In the genomic region with DNA sequence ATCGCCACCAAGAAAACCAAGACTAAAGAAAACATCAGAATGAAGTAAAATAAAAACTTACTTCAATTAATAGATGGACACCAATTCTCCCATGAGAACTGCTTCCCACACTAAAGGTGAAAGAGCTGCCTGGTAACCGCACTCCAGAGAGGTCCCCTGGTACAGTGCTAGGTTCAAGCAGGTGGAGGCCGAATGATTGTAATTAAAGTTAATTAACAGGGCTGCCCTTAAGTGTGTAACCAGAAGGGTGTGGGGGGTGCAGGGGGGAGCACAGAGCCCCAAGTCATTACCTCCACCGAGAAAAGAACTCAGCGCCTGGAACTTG, we compare ENCODE assay signal across 8 mouse cellular contexts. TPM values are rescaled to one million over a fixed set of nuclear protein-coding genes. Genes with fewer than 3 reads are reported as not detected.
DNase-seq lines count a peak whose midpoint lies in the region; ATAC-seq and TF ChIP-seq lines count a peak whose summit lies in the region.

No protein-coding gene starts in this region.

- ATAC-seq in heart, postnatal 0 days (ENCODE audit: insufficient read depth, low read depth): 0 out of 2 replicates have a peak, but pooled peaks have one; percentile 5
- peak; percentile 27 for ATAC-seq in inflammation-experienced regulatory T-cells, adult 6 months
- ATAC-seq in midbrain, embryonic 13.5 days: peak; percentile 81

- peak overlapping the region; percentile 51; the same call in 1 of the 2 replicates for H3K27ac ChIP-seq in heart, postnatal 0 days (ENCODE audit: low read depth)
- H3K27ac ChIP-seq in cortical plate, adult 2 months (ENCODE audit: insufficient read depth, low read length): peak overlapping the region; percentile 90
- H3K27ac ChIP-seq in midbrain, embryonic 13.5 days: no peak overlapping the region

- TF ChIP-seq EP300 in heart, postnatal 0 days (IDR thresholded peaks at IDR 0.05; ENCODE audit: low read depth): no peak

- no peaks in the 10 kb centered on the region for H3K36me3 ChIP-seq in heart, postnatal 0 days (replicated peaks; ENCODE audit: control insufficient read depth, insufficient read depth, low read length)
- H3K36me3 ChIP-seq in midbrain, embryonic 13.5 days: no peaks in the 10 kb centered on the region

- DNase-seq in heart, postnatal 0 days (ENCODE audit: low spot score): no peak
- no peak for DNase-seq in heart, postnatal 36 days
- DNase-seq in adrenal gland, adult 18-20 months (ENCODE audit: low spot score in 2 of 2): no peak
- DNase-seq in gastrocnemius, postnatal 14 days: no peak
- DNase-seq in ovary, adult 18-20 months (ENCODE audit: low spot score): no peak

- H3K4me2 ChIP-seq in heart, postnatal 0 days (ENCODE audit: low read depth, low read length): peak overlapping the region; percentile 95
- H3K4me2 ChIP-seq in midbrain, embryonic 13.5 days (replicated peaks): peak overlapping the region; percentile 84

- TF ChIP-seq CTCF in heart, postnatal 0 days (IDR thresholded peaks at IDR 0.05; ENCODE audit: low read depth): no peak
- no peak for TF ChIP-seq CTCF in cortical plate, adult 2 months (IDR thresholded peaks at IDR 0.05; ENCODE audit: extremely low read depth, insufficient read depth, low read length)

- intact Hi-C loops in heart, postnatal 36 days (cut with DNase I): loop anchor here (10.0 kb wide), 1 partner anchor 51 kb away; no protein-coding TSS in a partner anchor
- intact Hi-C loops in gastrocnemius, postnatal 14 days (cut with DNase I; ENCODE audit: low total_unique reads): no loop called here

- WGBS in heart, postnatal 0 days: 20% methylated on average over 5 of the region's 5 CpGs
- 18% methylated on average over 5 of the region's 5 CpGs for WGBS in midbrain, embryonic 13.5 days

- TF ChIP-seq POLR2A in cortical plate, adult 2 months (IDR thresholded peaks at IDR 0.05; ENCODE audit: extremely low read depth, insufficient read depth, low read length): no peak

- peak overlapping the region; percentile 76 for H3K4me3 ChIP-seq in heart, postnatal 0 days (ENCODE audit: low read depth, low read length)
- H3K4me3 ChIP-seq in cortical plate, adult 2 months (ENCODE audit: insufficient read depth, low read length): peak overlapping the region; percentile 85
- peak overlapping the region; percentile 66 for H3K4me3 ChIP-seq in midbrain, embryonic 13.5 days (replicated peaks)

- H3K4me1 ChIP-seq in heart, postnatal 0 days (ENCODE audit: control insufficient read depth, insufficient read depth): peaks cover 20% of the 10 kb centered on the region
- peaks cover 9% of the 10 kb centered on the region for H3K4me1 ChIP-seq in cortical plate, adult 2 months (ENCODE audit: control insufficient read depth, insufficient read depth, low read length)
- peaks cover 7% of the 10 kb centered on the region; the same call in 1 of the 2 replicates for H3K4me1 ChIP-seq in midbrain, embryonic 13.5 days (replicated peaks)

- H3K9me3 ChIP-seq in heart, postnatal 0 days (replicated peaks; ENCODE audit: control insufficient read depth, low read length): no peaks in the 10 kb centered on the region
- no peaks in the 10 kb centered on the region for H3K9me3 ChIP-seq in midbrain, embryonic 13.5 days

- no peaks in the 10 kb centered on the region for H3K27me3 ChIP-seq in heart, postnatal 0 days (ENCODE audit: control insufficient read depth, insufficient read depth, low read length)
- H3K27me3 ChIP-seq in midbrain, embryonic 13.5 days: peaks cover 11% of the 10 kb centered on the region

- H3K9ac ChIP-seq in heart, postnatal 0 days (replicated peaks; ENCODE audit: low read depth, low read length): peak overlapping the region; percentile 71
- peak overlapping the region; percentile 77 for H3K9ac ChIP-seq in midbrain, embryonic 13.5 days (replicated peaks)

RNA-seq across cellular contexts. Expression of a gene that starts 0.5 kb away (rescaled TPM):
- 2.1 and 4.3 TPM in 2 replicates for total RNA-seq in heart, postnatal 0 days (2014; rRNA removed; ENCODE audit: low replicate concordance)
- 2.2 and 2.7 TPM in 2 replicates for polyA plus RNA-seq in heart, postnatal 0 days (2015; fragmentation: Nextera tagmentation; extraction: Ambion mirVana)
- 1 to 10 TPM; 7.8 to 9.7 TPM for total RNA-seq in heart, postnatal 36 days (2021)
- polyA plus RNA-seq in cortical plate, adult 2 months (2012; rRNA removed): 48.1 and 48.5 TPM in 2 replicates
- polyA plus RNA-seq in inflammation-experienced regulatory T-cells, adult 6 months (2017; shearing (Covaris generic)): 10 to 100 TPM; 28.7 to 30.5 (median 29.4) TPM
- polyA plus RNA-seq in midbrain, embryonic 13.5 days (2015; fragmentation: Nextera tagmentation; extraction: Ambion mirVana): 1.0 and 2.5 TPM in 2 replicates
- total RNA-seq in adrenal gland, adult 18-20 months (2021): 1 to 10 TPM; 3.8 to 5.4 TPM
- 1 to 10 TPM; 1.4 to 1.9 TPM for total RNA-seq in gastrocnemius, postnatal 14 days (2021)

RNA-seq across cellular contexts. Expression of a gene that starts 48.2 kb away (rescaled TPM):
- not detected in 2 replicates for total RNA-seq in heart, postnatal 0 days (2014; rRNA removed; ENCODE audit: low replicate concordance)
- polyA plus RNA-seq in heart, postnatal 0 days (2015; fragmentation: Nextera tagmentation; extraction: Ambion mirVana): not detected in 2 replicates
- not detected for total RNA-seq in heart, postnatal 36 days (2021)
- 0.04 and 0.08 TPM in 2 replicates for polyA plus RNA-seq in cortical plate, adult 2 months (2012; rRNA removed)
- not detected for polyA plus RNA-seq in inflammation-experienced regulatory T-cells, adult 6 months (2017; shearing (Covaris generic))
- not detected in 2 replicates for polyA plus RNA-seq in midbrain, embryonic 13.5 days (2015; fragmentation: Nextera tagmentation; extraction: Ambion mirVana)
- total RNA-seq in adrenal gland, adult 18-20 months (2021): not detected
- total RNA-seq in gastrocnemius, postnatal 14 days (2021): not detected

Comparison
In these comparisons a context has a peak if more than half of its experiments do, and no peak if none do; other contexts are left out.
1. ATAC-seq: peak in every context shown above with its lines; median percentile 81 in midbrain, embryonic 13.5 days; 27 in inflammation-experienced regulatory T-cells, adult 6 months; 5 in heart, postnatal 0 days.